Mouse (Mus musculus): Measurements from ENCODE around the gene Scaf4. TPM values are rescaled to one million over a fixed set of nuclear protein-coding genes. Genes with fewer than 3 reads are reported as not detected.
"Not testable (repeated sequence)": the region's sequence is repeated elsewhere in the genome, so short reads cannot be mapped to it uniquely, and the experiment has no call there.

Scaf4 gene
- total RNA-seq, 2 experiments from 2014 or later, result 39.6 to 40.8 TPM

GRCm38 (mm10) chr16:90252521-90252920 lies 31.8 kb downstream of the Scaf4 start:
- intact Hi-C loops (cut with DNase I), result no loop called here
- DNase-seq (ENCODE audit: low spot score in 2 of 2), result no peak

- DNase-seq (ENCODE audit: low spot score in 2 of 2); intact Hi-C loops (cut with DNase I): not testable (repeated sequence)
These were observed 33.0 kb downstream of the Scaf4 start for GRCm38 (mm10) chr16:90251256-90251655.

GRCm38 (mm10) chr16:90250099-90250498 lies 34.2 kb downstream of the Scaf4 start:
- DNase-seq (ENCODE audit: low spot score in 2 of 2), result no peak
- intact Hi-C loops (cut with DNase I), result no loop called here

- intact Hi-C loops (cut with DNase I), result no loop called here
- no peak for DNase-seq (ENCODE audit: low spot score in 2 of 2)
These were observed 41.6 kb downstream of the Scaf4 start for GRCm38 (mm10) chr16:90242426-90243304.

GRCm38 (mm10) chr16:90241875-90242274 lies 42.4 kb downstream of the Scaf4 start:
- no peak for DNase-seq (ENCODE audit: low spot score in 2 of 2)
- intact Hi-C loops (cut with DNase I), result no loop called here

- peak in 1 of 2 experiments; percentile 30 for DNase-seq (ENCODE audit: low spot score in 2 of 2)
- intact Hi-C loops (cut with DNase I), result no loop called here
These were observed 45.1 kb downstream of the Scaf4 start for GRCm38 (mm10) chr16:90239128-90239746.

- DNase-seq (ENCODE audit: low spot score in 2 of 2), result no peak
- intact Hi-C loops (cut with DNase I), result no loop called here
These were observed 49.1 kb downstream of the Scaf4 start for GRCm38 (mm10) chr16:90235188-90235587.

- intact Hi-C loops (cut with DNase I), result no loop called here
- no peak for DNase-seq (ENCODE audit: low spot score in 2 of 2)
These were observed 49.7 kb downstream of the Scaf4 start for GRCm38 (mm10) chr16:90234617-90235016.

- intact Hi-C loops (cut with DNase I), result no loop called here
- DNase-seq (ENCODE audit: low spot score in 2 of 2), result no peak
These were observed 50.6 kb downstream of the Scaf4 start for GRCm38 (mm10) chr16:90233702-90234101.

- DNase-seq (ENCODE audit: low spot score in 2 of 2), result no peak
- intact Hi-C loops (cut with DNase I), result no loop called here
These were observed 53.0 kb downstream of the Scaf4 start for GRCm38 (mm10) chr16:90231302-90231701.

- intact Hi-C loops (cut with DNase I), result no loop called here
- no peak for DNase-seq (ENCODE audit: low spot score in 2 of 2)
These were observed 54.4 kb downstream of the Scaf4 start for GRCm38 (mm10) chr16:90229897-90230296.

- intact Hi-C loops (cut with DNase I), result loop anchor here (5.0 kb wide), 1 partner anchor 61 kb away; the partner anchor contains the start of gene Scaf4
- DNase-seq (ENCODE audit: low spot score in 2 of 2), result no peak
These were observed 62.7 kb downstream of the Scaf4 start for GRCm38 (mm10) chr16:90221441-90222070.

- peak in 1 of 2 experiments; percentile 38 for DNase-seq (ENCODE audit: low spot score in 2 of 2)
- intact Hi-C loops (cut with DNase I), result loop anchor here (5.0 kb wide), 1 partner anchor 61 kb away; the partner anchor contains the start of gene Scaf4
These were observed 63.3 kb downstream of the Scaf4 start for GRCm38 (mm10) chr16:90220892-90221431.

GRCm38 (mm10) chr16:90220026-90220891 lies 64.0 kb downstream of the Scaf4 start, which contains the start of gene Sod1:
Gene Sod1 (plus strand): TSS chr16:90220754.
- intact Hi-C loops (cut with DNase I), result loop anchor here (5.0 kb wide), 1 partner anchor 62 kb away; the partner anchor contains the start of gene Scaf4
- peak; percentile 91 to 94 for DNase-seq (ENCODE audit: low spot score in 2 of 2)

GRCm38 (mm10) chr16:90219445-90219844 lies 64.9 kb downstream of the Scaf4 start:
- DNase-seq (ENCODE audit: low spot score in 2 of 2); intact Hi-C loops (cut with DNase I): not testable (repeated sequence)

- intact Hi-C loops (cut with DNase I), result no loop called here
- no peak for DNase-seq (ENCODE audit: low spot score in 2 of 2)
These were observed 66.4 kb downstream of the Scaf4 start for GRCm38 (mm10) chr16:90217926-90218325.

- intact Hi-C loops (cut with DNase I), result no loop called here
These were observed 66.9 kb downstream of the Scaf4 start for GRCm38 (mm10) chr16:90217356-90217755.

GRCm38 (mm10) chr16:90216414-90216813 lies 67.9 kb downstream of the Scaf4 start:
- intact Hi-C loops (cut with DNase I), result no loop called here

More at GRCm38 (mm10) chr16:90217356-90217755, 66.9 kb downstream of the Scaf4 start:
- DNase-seq (ENCODE audit: low spot score in 2 of 2), result no peak

GRCm38 (mm10) chr16:90215879-90216278 lies 68.4 kb downstream of the Scaf4 start:
- DNase-seq (ENCODE audit: low spot score in 2 of 2); intact Hi-C loops (cut with DNase I): not testable (repeated sequence)

More at GRCm38 (mm10) chr16:90216414-90216813, 67.9 kb downstream of the Scaf4 start:
- no peak for DNase-seq (ENCODE audit: low spot score in 2 of 2)
